Mouse (Mus musculus): Measurements from ENCODE around the gene Tmtc1. TPM values are rescaled to one million over a fixed set of nuclear protein-coding genes. Genes with fewer than 3 reads are reported as not detected.

The Tmtc1 gene
- polyA plus RNA-seq, 1 experiment from 2014 or later, result 1.7 TPM

DNA sequence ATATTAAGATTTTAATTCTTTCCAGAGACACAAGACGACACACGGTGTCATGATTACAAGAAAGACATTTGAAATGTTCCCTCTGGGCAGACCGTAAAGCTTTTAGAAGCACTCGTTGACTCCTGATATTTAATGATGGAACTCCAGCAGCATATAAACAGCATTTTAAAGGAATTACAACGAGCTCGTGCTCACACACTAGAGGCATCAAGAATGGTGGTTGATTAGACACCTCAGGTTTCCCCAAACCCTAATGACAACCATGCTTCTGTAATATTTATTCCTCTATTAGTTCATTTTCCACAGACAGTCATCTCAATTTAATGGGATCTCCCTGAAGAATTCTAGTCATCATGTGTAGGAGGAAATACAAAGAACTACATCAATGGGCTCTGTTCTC lies 164.9 kb downstream of the Tmtc1 start:
- 63% methylated on average over 6 of the region's 6 CpGs for WGBS
- H3K9me3 ChIP-seq, result no peaks in the 10 kb centered on the region
- H3K36me3 ChIP-seq (replicated peaks), result no peaks in the 10 kb centered on the region
- no peaks in the 10 kb centered on the region for H3K27me3 ChIP-seq
- H3K4me2 ChIP-seq, result no peak overlapping the region
- peaks cover 2% of the 10 kb centered on the region; the same call in 1 of the 2 replicates for H3K4me1 ChIP-seq
- no peak overlapping the region for H3K27ac ChIP-seq
- H3K4me3 ChIP-seq (replicated peaks), result no peak overlapping the region
- ATAC-seq (ENCODE audit: low FRiP score), result no peak
- no peak overlapping the region for H3K9ac ChIP-seq

DNA sequence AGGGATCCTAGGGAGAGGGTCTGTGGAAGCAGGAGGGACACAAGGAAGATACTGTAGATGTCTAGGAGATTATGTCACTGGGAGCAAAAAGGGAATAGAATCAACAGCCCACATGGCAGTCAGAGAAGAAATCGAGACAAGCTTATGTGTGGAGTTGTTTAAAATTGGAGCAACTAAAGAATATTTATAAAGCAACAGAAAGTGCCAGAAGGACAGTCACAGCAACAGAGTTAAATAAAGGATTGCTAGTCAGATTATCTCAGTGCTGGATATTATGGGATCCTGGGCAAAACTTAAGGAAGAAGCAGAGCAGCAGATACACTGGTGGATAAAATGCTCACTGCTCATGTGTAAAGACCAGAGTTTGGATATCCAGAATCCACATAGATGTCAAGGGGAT lies 167.8 kb downstream of the Tmtc1 start:
- Histone ChIP-seq H3K27me3 (no peaks in the 10 kb centered on the region), H3K36me3 (replicated peaks) (no peaks in the 10 kb centered on the region)
- WGBS, result 89% methylated on average over 1 of the region's 1 CpGs

DNA sequence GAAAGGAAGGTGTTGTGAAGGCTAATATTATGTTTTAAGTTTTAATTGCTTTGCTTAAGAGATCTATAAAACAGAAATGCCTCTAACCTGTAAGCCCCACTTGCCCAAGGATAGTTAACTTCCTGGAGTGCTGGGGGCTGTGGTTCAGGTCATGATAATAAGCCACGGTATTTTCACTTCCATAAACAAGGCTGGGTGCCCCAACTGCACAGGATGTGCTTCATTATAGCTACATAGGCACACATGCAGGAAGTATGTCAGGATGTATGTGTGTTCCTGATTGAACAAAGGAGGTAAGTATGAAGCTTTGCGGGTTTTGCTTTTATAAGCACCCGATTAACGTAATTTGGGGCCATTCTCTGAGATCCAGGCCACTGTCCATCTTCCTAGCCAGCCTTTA lies 169.1 kb downstream of the Tmtc1 start:
- Histone ChIP-seq H3K4me2 (no peak overlapping the region), H3K4me3 (replicated peaks) (no peak overlapping the region), H3K9ac (no peak overlapping the region), H3K27me3 (no peaks in the 10 kb centered on the region), H3K27ac (no peak overlapping the region), H3K36me3 (replicated peaks) (no peaks in the 10 kb centered on the region), H3K9me3 (no peaks in the 10 kb centered on the region), H3K4me1 (peaks cover 2% of the 10 kb centered on the region; the same call in 1 of the 2 replicates)
- 95% methylated on average over 4 of the region's 4 CpGs for WGBS
- ATAC-seq (ENCODE audit: low FRiP score), result no peak

More for the DNA sequence above, 167.8 kb downstream of the Tmtc1 start:
- Histone ChIP-seq H3K4me3 (replicated peaks) (no peak overlapping the region), H3K9me3 (no peaks in the 10 kb centered on the region), H3K27ac (no peak overlapping the region), H3K4me1 (peaks cover 2% of the 10 kb centered on the region; the same call in 1 of the 2 replicates), H3K4me2 (no peak overlapping the region), H3K9ac (no peak overlapping the region)
- no peak for ATAC-seq (ENCODE audit: low FRiP score)

DNA sequence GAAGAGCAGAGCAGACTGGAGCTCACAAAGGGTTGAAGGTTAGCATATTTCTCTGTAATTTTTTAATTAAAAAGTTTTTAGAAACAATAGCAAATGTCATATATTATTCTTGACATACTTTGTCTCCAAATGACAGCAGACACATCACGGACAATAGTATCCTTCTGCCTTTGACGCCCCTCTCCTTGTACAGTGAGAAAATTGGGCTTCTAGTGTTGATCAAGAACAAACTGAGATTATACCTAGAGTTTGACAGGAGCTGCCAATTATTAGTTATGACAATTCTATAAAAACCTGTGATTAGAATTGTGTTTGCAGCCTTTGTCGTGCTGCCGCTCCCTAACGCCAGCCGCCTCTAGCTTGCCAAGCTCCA lies 183.5 kb downstream of the Tmtc1 start:
- peaks cover 8% of the 10 kb centered on the region for H3K4me1 ChIP-seq
- H3K9ac ChIP-seq, result no peak overlapping the region
- H3K27ac ChIP-seq, result no peak overlapping the region
- H3K36me3 ChIP-seq (replicated peaks), result no peaks in the 10 kb centered on the region
- 0 out of 2 replicates have a peak, but pooled peaks cover 3% of the 10 kb centered on the region for H3K27me3 ChIP-seq
- H3K4me3 ChIP-seq (replicated peaks), result no peak overlapping the region
- ATAC-seq (ENCODE audit: low FRiP score), result no peak
- WGBS, result 93% methylated on average over 6 of the region's 6 CpGs
- no peaks in the 10 kb centered on the region for H3K9me3 ChIP-seq
- no peak overlapping the region for H3K4me2 ChIP-seq

DNA sequence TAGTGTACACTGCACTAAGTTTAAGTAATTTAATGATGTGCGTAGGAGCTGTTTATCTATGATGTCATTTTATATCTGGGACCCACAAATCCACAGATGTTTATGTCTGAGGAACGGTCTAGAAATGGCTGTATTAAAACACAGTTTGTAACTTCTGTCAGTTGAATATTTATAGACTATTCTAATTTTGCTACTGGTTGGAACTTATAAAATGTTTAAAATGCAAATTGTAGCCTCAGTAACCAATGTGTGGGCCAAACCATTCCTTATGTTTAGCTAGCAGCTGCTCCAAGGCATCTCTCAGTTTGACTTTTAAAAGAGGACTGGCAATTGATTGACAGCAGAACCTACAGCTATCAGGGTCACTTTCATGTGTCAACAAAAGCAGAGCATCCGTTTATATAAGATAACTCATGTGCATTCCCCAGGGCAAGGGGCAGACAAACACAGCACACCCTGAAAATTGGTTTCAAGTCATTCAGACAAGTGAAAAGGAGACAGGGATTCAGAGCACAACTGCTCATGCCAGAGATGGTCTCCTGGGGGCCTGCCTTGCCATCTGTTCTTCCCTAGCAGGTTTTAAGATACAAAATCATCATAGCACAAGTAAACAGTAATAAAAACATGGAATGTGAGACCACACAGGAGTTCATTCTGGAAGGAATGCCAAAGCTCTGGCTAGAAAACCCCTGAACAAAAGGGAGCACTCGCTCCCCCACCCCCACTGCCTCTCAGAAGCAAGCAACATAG lies 184.0 kb downstream of the Tmtc1 start:
- ATAC-seq (ENCODE audit: low FRiP score), result peak; percentile 68; the same call in 1 of the 2 replicates
- WGBS, result 56% methylated on average over 4 of the region's 4 CpGs

DNA sequence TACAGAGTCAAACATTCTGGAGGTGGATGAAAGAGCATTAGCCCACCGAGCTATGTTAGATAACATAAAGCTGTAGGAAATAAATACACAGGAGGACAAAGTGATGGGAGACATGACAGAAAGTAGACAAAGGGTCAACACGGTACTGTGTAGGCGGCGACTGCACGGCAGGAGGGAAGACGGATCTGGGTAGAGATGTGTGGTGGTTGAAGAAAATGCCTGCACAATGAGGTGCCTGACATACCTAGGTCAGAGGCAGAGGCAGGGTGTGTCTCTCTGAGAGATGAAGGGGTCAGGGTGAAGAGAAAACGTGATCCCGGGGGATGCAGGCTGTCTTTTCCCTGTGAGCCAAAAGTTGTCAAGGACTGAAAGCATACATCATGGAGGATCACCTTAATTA lies 185.1 kb downstream of the Tmtc1 start:
- ATAC-seq (ENCODE audit: low FRiP score), result no peak
- Histone ChIP-seq H3K4me1 (peaks cover 8% of the 10 kb centered on the region), H3K9me3 (no peaks in the 10 kb centered on the region), H3K27ac (no peak overlapping the region), H3K9ac (no peak overlapping the region), H3K4me2 (no peak overlapping the region), H3K36me3 (replicated peaks) (no peaks in the 10 kb centered on the region), H3K27me3 (0 out of 2 replicates have a peak, but pooled peaks cover 3% of the 10 kb centered on the region), H3K4me3 (replicated peaks) (no peak overlapping the region)
- 84% methylated on average over 8 of the region's 8 CpGs for WGBS

More for the DNA sequence above, 184.0 kb downstream of the Tmtc1 start:
- no peak overlapping the region for H3K4me2 ChIP-seq
- H3K4me1 ChIP-seq, result peaks cover 8% of the 10 kb centered on the region
- no peaks in the 10 kb centered on the region for H3K9me3 ChIP-seq
- 0 out of 2 replicates have a peak, but pooled peaks cover 3% of the 10 kb centered on the region for H3K27me3 ChIP-seq
- no peak overlapping the region for H3K27ac ChIP-seq
- no peaks in the 10 kb centered on the region for H3K36me3 ChIP-seq (replicated peaks)
- H3K9ac ChIP-seq, result no peak overlapping the region
- no peak overlapping the region for H3K4me3 ChIP-seq (replicated peaks)

DNA sequence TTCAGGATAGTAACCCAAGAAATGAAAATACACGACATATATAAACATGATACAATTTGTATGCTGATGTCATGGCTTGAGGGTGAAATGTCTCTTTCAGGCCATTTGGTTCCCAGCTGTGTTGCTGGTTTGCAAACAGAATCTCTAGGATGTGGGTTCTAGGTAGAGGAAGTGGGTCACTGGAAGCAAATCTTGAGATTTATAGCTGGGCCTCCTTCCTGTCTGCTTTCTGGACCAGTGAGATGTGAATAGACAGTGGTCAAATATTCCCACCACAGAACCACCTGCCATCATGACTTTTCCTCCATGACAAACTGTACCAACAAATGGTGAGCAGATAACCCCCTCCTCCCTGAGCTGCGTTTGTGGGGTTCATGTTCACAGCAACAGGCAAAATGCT lies 186.4 kb downstream of the Tmtc1 start:
- Histone ChIP-seq H3K9me3 (no peaks in the 10 kb centered on the region), H3K27me3 (0 out of 2 replicates have a peak, but pooled peaks cover 3% of the 10 kb centered on the region), H3K27ac (no peak overlapping the region), H3K4me2 (no peak overlapping the region), H3K4me1 (peaks cover 8% of the 10 kb centered on the region), H3K9ac (no peak overlapping the region), H3K36me3 (replicated peaks) (no peaks in the 10 kb centered on the region), H3K4me3 (replicated peaks) (no peak overlapping the region)
- ATAC-seq (ENCODE audit: low FRiP score), result no peak
- 83% methylated on average over 2 of the region's 2 CpGs for WGBS

DNA sequence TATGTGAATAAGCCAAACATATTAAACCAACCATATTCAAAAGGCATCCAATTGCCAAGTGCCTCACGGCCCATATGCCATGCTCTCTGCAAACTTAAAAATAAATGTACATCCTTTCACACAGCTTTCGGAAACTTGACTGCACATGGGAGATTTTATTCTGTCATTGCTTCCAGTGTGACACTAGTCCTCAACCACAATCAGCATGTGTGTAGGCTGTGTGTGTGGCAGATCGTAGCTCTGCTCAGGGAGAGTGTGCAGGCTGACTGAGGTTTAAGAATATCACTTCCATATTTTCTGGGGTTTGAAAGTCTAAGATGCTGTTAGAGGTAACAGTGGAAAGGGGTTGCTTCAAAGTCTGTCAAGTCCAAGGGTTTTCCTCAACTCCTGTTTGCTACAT lies 188.1 kb downstream of the Tmtc1 start:
- 0 out of 2 replicates have a peak, but pooled peaks cover 3% of the 10 kb centered on the region for H3K27me3 ChIP-seq
- no peak overlapping the region for H3K4me3 ChIP-seq (replicated peaks)
- H3K27ac ChIP-seq, result no peak overlapping the region
- no peak for ATAC-seq (ENCODE audit: low FRiP score)
- 86% methylated on average over 3 of the region's 3 CpGs for WGBS
- no peak overlapping the region for H3K4me2 ChIP-seq
- peaks cover 8% of the 10 kb centered on the region for H3K4me1 ChIP-seq
- no peak overlapping the region for H3K9ac ChIP-seq
- no peaks in the 10 kb centered on the region for H3K9me3 ChIP-seq
- H3K36me3 ChIP-seq (replicated peaks), result no peaks in the 10 kb centered on the region

DNA sequence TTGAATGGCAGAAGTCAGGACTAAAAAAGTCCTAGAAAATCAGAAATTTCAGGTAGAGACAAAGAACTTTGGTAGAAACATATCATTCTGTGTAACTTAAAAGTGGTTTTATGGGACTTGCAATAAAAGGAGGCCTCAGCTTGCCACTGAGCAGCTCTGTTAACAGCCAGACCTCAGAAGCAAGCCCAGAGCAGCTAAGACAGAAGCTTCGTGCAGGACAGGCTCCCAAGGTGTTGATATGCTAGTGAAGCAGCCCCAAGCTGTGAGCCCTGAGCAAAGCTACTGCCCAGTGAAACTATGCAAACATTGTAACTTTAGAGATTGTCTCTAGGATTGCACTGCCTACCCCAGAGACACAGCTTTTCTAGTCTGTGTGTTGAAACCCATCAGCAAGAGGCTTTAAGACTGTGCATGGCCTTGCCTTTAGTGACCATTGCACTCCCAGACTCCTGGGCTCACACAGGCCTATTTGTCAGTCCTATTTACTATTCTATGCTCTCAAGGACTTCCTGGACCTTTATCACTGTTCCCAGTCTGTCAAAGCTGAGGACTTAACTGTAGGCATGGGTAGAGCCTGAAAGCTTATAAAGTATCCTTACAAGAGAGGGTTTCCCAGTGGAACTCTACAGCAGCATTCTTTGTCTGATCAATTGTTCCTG lies 188.7 kb downstream of the Tmtc1 start:
- 0 out of 2 replicates have a peak, but pooled peaks cover 3% of the 10 kb centered on the region for H3K27me3 ChIP-seq
- no peak for ATAC-seq (ENCODE audit: low FRiP score)
- H3K4me1 ChIP-seq, result peaks cover 5% of the 10 kb centered on the region
- no peak overlapping the region for H3K9ac ChIP-seq
- H3K27ac ChIP-seq, result no peak overlapping the region
- H3K36me3 ChIP-seq (replicated peaks), result no peaks in the 10 kb centered on the region
- WGBS, result 44% methylated on average over 1 of the region's 1 CpGs
- H3K9me3 ChIP-seq, result no peaks in the 10 kb centered on the region
- H3K4me3 ChIP-seq (replicated peaks), result no peak overlapping the region
- no peak overlapping the region for H3K4me2 ChIP-seq

DNA sequence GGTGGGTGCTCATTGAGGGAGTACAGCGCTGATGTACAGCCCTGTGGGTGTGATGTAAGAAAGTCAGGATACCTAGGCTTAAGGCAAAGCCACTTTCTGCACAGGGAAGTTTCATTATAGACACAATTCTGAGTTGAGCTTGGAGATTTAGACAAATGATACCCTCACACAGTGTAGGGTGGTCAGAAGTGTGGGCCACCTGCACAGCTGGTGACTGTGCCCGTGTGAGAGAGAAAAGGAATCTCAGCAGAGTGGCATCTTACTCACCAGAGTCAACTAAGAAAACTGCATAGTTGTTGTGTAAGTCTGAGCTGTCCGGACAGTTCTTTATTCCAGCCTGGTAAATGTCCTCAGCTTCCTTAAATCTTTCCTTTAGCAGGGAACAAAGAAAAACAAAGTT lies 195.0 kb downstream of the Tmtc1 start:
- no peaks in the 10 kb centered on the region for H3K27me3 ChIP-seq
- H3K9me3 ChIP-seq, result no peaks in the 10 kb centered on the region
- H3K4me3 ChIP-seq (replicated peaks), result no peak overlapping the region
- no peaks in the 10 kb centered on the region for H3K36me3 ChIP-seq (replicated peaks)
- no peak overlapping the region for H3K27ac ChIP-seq
- 73% methylated on average over 3 of the region's 3 CpGs for WGBS
- ATAC-seq (ENCODE audit: low FRiP score), result no peak
- no peak overlapping the region for H3K9ac ChIP-seq
- H3K4me1 ChIP-seq, result no peaks in the 10 kb centered on the region; the same call in 1 of the 2 replicates
- H3K4me2 ChIP-seq, result no peak overlapping the region

DNA sequence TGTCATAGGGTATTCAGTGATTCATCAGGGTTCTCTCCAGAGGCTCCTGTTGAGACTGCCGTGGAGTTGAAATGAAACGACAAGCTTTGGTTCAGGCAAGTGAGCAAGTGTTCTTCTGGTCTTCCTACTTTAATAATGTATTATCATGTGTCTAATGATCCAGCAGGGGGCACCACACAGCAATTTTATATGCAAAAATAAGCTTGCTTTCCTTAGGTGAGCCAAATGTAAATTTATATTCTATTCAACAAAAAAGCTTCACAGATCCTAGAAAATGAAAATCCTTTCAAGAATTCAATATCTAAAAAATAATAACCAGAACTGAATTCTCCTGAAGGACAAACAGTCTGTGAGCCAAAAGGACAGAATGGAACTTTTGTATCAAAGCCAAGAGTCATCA lies 195.6 kb downstream of the Tmtc1 start:
- Histone ChIP-seq H3K4me2 (no peak overlapping the region), H3K4me1 (no peaks in the 10 kb centered on the region; the same call in 1 of the 2 replicates), H3K36me3 (replicated peaks) (no peaks in the 10 kb centered on the region), H3K4me3 (replicated peaks) (no peak overlapping the region), H3K27me3 (no peaks in the 10 kb centered on the region), H3K9me3 (no peaks in the 10 kb centered on the region), H3K9ac (no peak overlapping the region), H3K27ac (no peak overlapping the region)
- 57% methylated on average over 2 of the region's 2 CpGs for WGBS
- ATAC-seq (ENCODE audit: low FRiP score), result 0 out of 2 replicates have a peak, but pooled peaks have one; percentile 17

DNA sequence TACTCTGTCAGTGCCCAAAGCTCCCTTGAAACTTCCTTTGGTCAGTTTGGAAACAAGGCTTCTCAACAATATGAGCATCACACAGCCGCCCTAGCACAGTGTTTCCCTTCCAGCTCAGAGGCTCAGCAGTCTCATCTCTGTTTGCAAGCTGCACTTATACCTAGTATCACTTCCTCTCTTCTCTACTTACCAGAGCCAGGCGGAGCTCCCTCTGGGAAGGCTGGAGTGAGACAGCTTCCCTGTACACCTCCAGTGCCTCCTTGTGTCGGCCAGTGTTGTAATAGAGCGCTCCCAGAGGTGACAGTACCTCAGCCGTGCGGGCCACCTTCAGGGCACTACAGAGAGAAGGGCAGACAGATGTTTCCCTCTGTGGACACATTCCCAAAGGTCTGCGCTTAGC lies 197.6 kb downstream of the Tmtc1 start:
- no peaks in the 10 kb centered on the region for H3K27me3 ChIP-seq
- no peak overlapping the region for H3K4me3 ChIP-seq (replicated peaks)
- H3K9ac ChIP-seq, result no peak overlapping the region
- no peaks in the 10 kb centered on the region for H3K4me1 ChIP-seq
- 85% methylated on average over 7 of the region's 7 CpGs for WGBS
- H3K4me2 ChIP-seq, result no peak overlapping the region
- ATAC-seq (ENCODE audit: low FRiP score), result no peak
- no peaks in the 10 kb centered on the region for H3K36me3 ChIP-seq (replicated peaks)
- H3K27ac ChIP-seq, result no peak overlapping the region
- no peaks in the 10 kb centered on the region for H3K9me3 ChIP-seq
